Mouse (Mus musculus) embryonic stem cell, embryonic (primary cell): ENCODE measurements around the gene Rbmx.

ENCODE experiments used
- CTCF ChIA-PET, 4 experiments: fragments of 300-600 bp in 2 of 4; fragments of 350-600 bp in 2 of 4; sonication (Branson Sonifier 250); formaldehyde crosslinking; loops; one replicate each; lab custom pipeline; 2022; ENCODE audit warnings: inconsistent platforms in 2 of 4; lab: Charles Lee
- POLR2A ChIA-PET, 4 experiments: fragments of 300-600 bp in 2 of 4; fragments of 350-600 bp in 2 of 4; sonication (Branson Sonifier 250); formaldehyde crosslinking; loops; one replicate each; lab custom pipeline; 2022; ENCODE audit warnings: antibody characterized with exemption in 4 of 4, inconsistent platforms in 1 of 4; lab: Charles Lee

Gene Rbmx

GRCm38 (mm10) chrX:57392367-57393246 is at the start of gene Rbmx:
Rbmx (minus strand) TSS chrX:57393036.
- POLR2A ChIA-PET = interaction anchor here (0.6 to 3.6 kb wide), 35 partner anchors 8 to 937 kb away, joined by 3 to 63 read pairs (median 3); no protein-coding TSS in a partner anchor
- CTCF ChIA-PET = interaction anchor here in 1 of 4 experiments (1.2 kb wide), 1 partner anchor 57 kb away, joined by 3 read pairs; no protein-coding TSS in a partner anchor

- CTCF ChIA-PET = interaction anchor here in 1 of 4 experiments (0.7 kb wide), 1 partner anchor 604 kb away, joined by 5 read pairs; no protein-coding TSS in a partner anchor
- POLR2A ChIA-PET = interaction anchor here in 1 of 4 experiments (0.7 kb wide), 1 partner anchor 1820 kb away, joined by 3 read pairs; no protein-coding TSS in a partner anchor
Measured at GRCm38 (mm10) chrX:57433897-57434296, 41.1 kb upstream of the Rbmx start.

GRCm38 (mm10) chrX:57431610-57432009 is 38.8 kb upstream of the Rbmx start:
- ChIA-PET CTCF (no interaction called here), POLR2A (no interaction called here)

- POLR2A ChIA-PET = no interaction called here
- CTCF ChIA-PET = no interaction called here
Measured at GRCm38 (mm10) chrX:57408769-57409168, 15.9 kb upstream of the Rbmx start, which contains the start of gene Gm364. Gm364 (plus strand) TSS chrX:57409154.

- ChIA-PET POLR2A (interaction anchor here in 2 of 4 experiments (0.8 to 1.0 kb wide), 2 partner anchors 11 to 1592 kb away, joined by 3 read pairs; partner anchors contain the start of gene Rbmx (in 1 of the 2)), CTCF (no interaction called here)
Measured at GRCm38 (mm10) chrX:57403651-57404050, 10.8 kb upstream of the Rbmx start.

GRCm38 (mm10) chrX:57401388-57401787 is 8.6 kb upstream of the Rbmx start:
- ChIA-PET CTCF (no interaction called here), POLR2A (interaction anchor here in 2 of 4 experiments (1.5 to 2.2 kb wide), 2 partner anchors 9 kb away, joined by 5 to 11 read pairs; partner anchors contain the start of gene Rbmx (in 2 of the 2))

- ChIA-PET CTCF (interaction anchor here in 1 of 4 experiments (1.2 kb wide), 1 partner anchor 57 kb away, joined by 3 read pairs; no protein-coding TSS in a partner anchor), POLR2A (interaction anchor here (0.6 to 3.6 kb wide), 30 partner anchors 8 to 938 kb away, joined by 3 to 63 read pairs (median 3); no protein-coding TSS in a partner anchor)
Measured at GRCm38 (mm10) chrX:57393412-57393811, 576 bp upstream of the Rbmx start.

- ChIA-PET POLR2A (interaction anchor here in 3 of 4 experiments (1.0 to 9.2 kb wide), 6 partner anchors 9 to 16 kb away, joined by 3 to 63 read pairs (median 9); partner anchors contain the start of gene Rbmx (in 3 of the 3)), CTCF (no interaction called here)
Measured at GRCm38 (mm10) chrX:57380915-57381314, 11.9 kb downstream of the Rbmx start.

- ChIA-PET POLR2A (interaction anchor here in 3 of 4 experiments (0.5 to 9.2 kb wide), 7 partner anchors 13 to 726 kb away, joined by 3 to 63 read pairs (median 4); partner anchors contain the start of gene Rbmx (in 3 of the 3)), CTCF (interaction anchor here in 1 of 4 experiments (0.7 kb wide), 1 partner anchor 538 kb away, joined by 3 read pairs; no protein-coding TSS in a partner anchor)
Measured at GRCm38 (mm10) chrX:57378579-57378978, 14.3 kb downstream of the Rbmx start.

- POLR2A ChIA-PET = interaction anchor here in 1 of 4 experiments (9.2 kb wide), 1 partner anchor 14 kb away, joined by 63 read pairs; the partner anchor contains the start of gene Rbmx
Measured at GRCm38 (mm10) chrX:57377096-57377495, 15.7 kb downstream of the Rbmx start.

GRCm38 (mm10) chrX:57374029-57374428 is 18.8 kb downstream of the Rbmx start:
- CTCF ChIA-PET = no interaction called here
- POLR2A ChIA-PET = interaction anchor here (0.8 to 1.6 kb wide), 5 partner anchors 9 to 19 kb away, joined by 3 to 5 read pairs (median 3); partner anchors contain the start of gene Rbmx (in 1 of the 4)

More at GRCm38 (mm10) chrX:57377096-57377495, 15.7 kb downstream of the Rbmx start:
- CTCF ChIA-PET = no interaction called here

GRCm38 (mm10) chrX:57373543-57373942 is 19.3 kb downstream of the Rbmx start:
- POLR2A ChIA-PET = interaction anchor here (0.8 to 3.1 kb wide), 8 partner anchors 8 to 19 kb away, joined by 3 to 11 read pairs (median 3); partner anchors contain the start of gene Rbmx (in 3 of the 4)
- CTCF ChIA-PET = no interaction called here

GRCm38 (mm10) chrX:57372965-57373364 is 19.9 kb downstream of the Rbmx start:
- ChIA-PET CTCF (no interaction called here), POLR2A (interaction anchor here in 2 of 4 experiments (0.9 to 3.1 kb wide), 5 partner anchors 9 to 20 kb away, joined by 3 to 11 read pairs (median 3); partner anchors contain the start of gene Rbmx (in 2 of the 2))

- ChIA-PET CTCF (interaction anchor here in 1 of 4 experiments (0.5 kb wide), 1 partner anchor 9 kb away, joined by 4 read pairs; no protein-coding TSS in a partner anchor), POLR2A (interaction anchor here in 2 of 4 experiments (0.8 to 1.2 kb wide), 3 partner anchors 9 to 28 kb away, joined by 3 read pairs; partner anchors contain the start of gene Rbmx (in 1 of the 2))
Measured at GRCm38 (mm10) chrX:57364891-57365569, 27.8 kb downstream of the Rbmx start.

GRCm38 (mm10) chrX:57359316-57359715 is 33.5 kb downstream of the Rbmx start:
- CTCF ChIA-PET = interaction anchor here in 1 of 4 experiments (0.6 kb wide), 1 partner anchor 25 kb away, joined by 4 read pairs; no protein-coding TSS in a partner anchor
- POLR2A ChIA-PET = interaction anchor here in 3 of 4 experiments (0.9 to 6.1 kb wide), 6 partner anchors 20 to 33 kb away, joined by 3 to 26 read pairs (median 4); partner anchors contain the start of gene Rbmx (in 1 of the 3)

GRCm38 (mm10) chrX:57339220-57339619 is 53.6 kb downstream of the Rbmx start:
- ChIA-PET POLR2A (interaction anchor here in 1 of 4 experiments (1.2 kb wide), 1 partner anchor 21 kb away, joined by 3 read pairs; no protein-coding TSS in a partner anchor), CTCF (no interaction called here)

- ChIA-PET POLR2A (interaction anchor here in 1 of 4 experiments (1.2 kb wide), 1 partner anchor 21 kb away, joined by 3 read pairs; no protein-coding TSS in a partner anchor), CTCF (no interaction called here)
Measured at GRCm38 (mm10) chrX:57338371-57339211, 54.2 kb downstream of the Rbmx start, which contains the start of gene Arhgef6. Arhgef6 (minus strand) TSS chrX:57338729.
